Mouse (Mus musculus): ENCODE results near the gene Dbf4.

- TF ChIP-seq CTCF (IDR thresholded peaks at IDR 0.05; ENCODE audit: insufficient read depth, low read length) (no peak), POLR2A (IDR thresholded peaks at IDR 0.05; ENCODE audit: borderline replicate concordance, extremely low read depth, low read depth, low read length) (peak; percentile 70; the same call in 1 of the 2 replicates)
Measured at GRCm38 (mm10) chr5:8422157-8422931, at the start of gene Dbf4, which contains the start of gene Slc25a40.

All from lung, adult 2 months (tissue).